Mouse (Mus musculus): ENCODE data around the gene Shisa8. TPM values are rescaled to one million over a fixed set of nuclear protein-coding genes. Genes with fewer than 3 reads are reported as not detected.

Shisa8 gene
- polyA plus RNA-seq, 1 experiment: 0.03 TPM

DNA sequence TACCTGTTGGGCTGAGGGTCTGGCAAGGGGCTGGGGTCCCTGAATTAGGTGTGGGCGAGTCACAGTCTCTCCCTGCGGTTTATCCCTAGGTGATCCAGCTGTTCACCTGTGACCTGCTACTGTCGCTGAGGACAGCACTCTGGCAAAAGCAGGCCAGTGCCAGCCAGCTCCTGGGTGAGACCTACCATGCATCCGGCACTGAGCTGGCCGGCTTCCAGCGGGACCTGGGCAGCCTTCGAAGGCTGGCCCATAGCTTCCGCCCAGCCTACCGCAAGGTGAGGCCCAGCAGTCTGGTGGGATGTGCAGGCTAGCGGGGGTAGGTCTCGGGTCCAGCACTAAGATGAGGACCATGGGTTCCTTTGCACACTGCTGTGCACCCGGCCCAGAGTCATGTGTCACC, 13.1 kb downstream of the Shisa8 start:
- Histone ChIP-seq H3K4me3 (replicated peaks) (no peak overlapping the region), H3K36me3 (ENCODE audit: control insufficient read depth) (peaks cover 100% of the 10 kb centered on the region)

DNA sequence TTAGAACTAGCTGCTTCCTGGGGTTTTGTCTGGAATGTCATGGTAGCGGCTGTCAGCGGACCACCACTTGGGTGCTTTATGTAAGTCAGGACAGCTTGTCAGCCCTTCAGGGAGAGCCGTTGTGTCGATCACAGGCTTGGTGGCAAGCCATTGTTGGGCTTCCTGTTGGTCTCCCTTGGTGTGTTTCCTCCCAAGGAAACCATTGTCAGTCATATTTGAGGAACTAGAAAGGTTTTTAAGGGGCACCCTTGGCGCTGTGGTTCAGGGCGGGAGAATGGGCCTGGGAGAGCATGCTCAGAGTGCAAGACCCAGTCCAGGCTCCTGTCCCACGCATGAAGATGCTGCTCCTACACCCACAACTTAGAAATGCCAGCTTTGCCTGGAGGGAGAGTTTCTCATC, 14.3 kb downstream of the Shisa8 start:
- TF ChIP-seq TAL1 (IDR thresholded peaks at IDR 0.05; ENCODE audit: low read length) (no peak), GATA1 (IDR thresholded peaks at IDR 0.05; ENCODE audit: low read length) (no peak)
- Histone ChIP-seq H3K9me3 (ENCODE audit: control insufficient read depth, low read length) (no peaks in the 10 kb centered on the region), H3K36me3 (ENCODE audit: control insufficient read depth) (peaks cover 100% of the 10 kb centered on the region), H3K4me1 (ENCODE audit: control insufficient read depth) (no peaks in the 10 kb centered on the region; the same call in 1 of the 2 replicates), H3K4me3 (replicated peaks) (no peak overlapping the region), H3K27me3 (ENCODE audit: control insufficient read depth) (no peaks in the 10 kb centered on the region)

More for the DNA sequence above, 13.1 kb downstream of the Shisa8 start:
- Histone ChIP-seq H3K4me1 (ENCODE audit: control insufficient read depth) (no peaks in the 10 kb centered on the region; the same call in 1 of the 2 replicates), H3K27me3 (ENCODE audit: control insufficient read depth) (no peaks in the 10 kb centered on the region), H3K9me3 (ENCODE audit: control insufficient read depth, low read length) (no peaks in the 10 kb centered on the region)
- TF ChIP-seq TAL1 (IDR thresholded peaks at IDR 0.05; ENCODE audit: low read length): no peak
- TF ChIP-seq GATA1 (IDR thresholded peaks at IDR 0.05; ENCODE audit: low read length): no peak

DNA sequence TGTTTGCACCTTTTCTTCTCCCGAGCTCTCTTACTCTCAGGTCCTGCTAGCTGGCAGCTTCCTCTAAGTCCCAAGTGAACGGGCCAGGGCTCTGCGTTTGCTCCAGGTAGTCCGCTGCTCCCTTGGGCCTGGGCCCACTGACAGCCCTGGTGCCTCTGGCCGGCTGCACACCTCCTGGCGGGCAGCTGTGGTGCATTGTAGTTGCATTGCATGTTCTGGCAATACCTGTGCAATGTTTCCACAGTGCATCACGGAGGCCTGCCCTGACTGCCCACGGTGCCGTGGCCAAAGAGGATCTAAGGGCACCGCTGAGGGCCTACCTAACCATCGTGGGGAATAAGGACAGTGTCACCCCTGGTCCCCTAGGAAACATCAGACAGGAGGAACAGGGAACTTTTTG, 14.7 kb downstream of the Shisa8 start:
- Histone ChIP-seq H3K36me3 (ENCODE audit: control insufficient read depth) (peaks cover 100% of the 10 kb centered on the region), H3K9me3 (ENCODE audit: control insufficient read depth, low read length) (no peaks in the 10 kb centered on the region), H3K4me1 (ENCODE audit: control insufficient read depth) (no peaks in the 10 kb centered on the region; the same call in 1 of the 2 replicates), H3K27me3 (ENCODE audit: control insufficient read depth) (no peaks in the 10 kb centered on the region), H3K4me3 (replicated peaks) (no peak overlapping the region)
- TF ChIP-seq TAL1 (IDR thresholded peaks at IDR 0.05; ENCODE audit: low read length): no peak
- no peak for TF ChIP-seq GATA1 (IDR thresholded peaks at IDR 0.05; ENCODE audit: low read length)

DNA sequence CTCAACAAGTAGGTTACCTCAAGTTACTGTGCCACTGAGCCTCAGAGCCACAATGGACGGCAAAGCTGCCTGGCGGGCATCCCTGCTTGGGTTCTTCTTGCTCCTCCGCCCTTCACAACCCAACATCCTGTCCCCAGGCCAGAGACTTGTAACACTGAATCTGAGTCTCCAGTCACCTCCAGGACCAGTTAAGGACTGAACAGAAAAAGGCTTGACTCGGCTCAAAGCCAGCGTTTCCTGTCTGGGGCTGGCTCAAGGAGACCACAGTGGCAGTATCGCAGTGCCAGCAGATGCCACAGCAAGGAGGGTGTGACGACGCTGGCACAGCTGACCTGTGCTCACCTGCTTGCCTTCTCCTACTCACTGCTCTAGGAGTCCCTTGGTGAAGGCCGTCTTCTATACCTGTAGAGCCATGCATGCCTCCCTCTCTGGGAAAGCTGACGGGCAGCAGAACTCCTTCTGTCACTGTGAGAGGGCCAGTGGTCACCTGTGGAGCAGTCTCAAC, 15.3 kb downstream of the Shisa8 start:
- Histone ChIP-seq H3K9me3 (ENCODE audit: control insufficient read depth, low read length) (no peaks in the 10 kb centered on the region), H3K27me3 (ENCODE audit: control insufficient read depth) (no peaks in the 10 kb centered on the region), H3K36me3 (ENCODE audit: control insufficient read depth) (peaks cover 100% of the 10 kb centered on the region), H3K4me3 (replicated peaks) (no peak overlapping the region), H3K4me1 (ENCODE audit: control insufficient read depth) (no peaks in the 10 kb centered on the region; the same call in none of the 2 replicates)
- TF ChIP-seq TAL1 (IDR thresholded peaks at IDR 0.05; ENCODE audit: low read length): no peak
- no peak for TF ChIP-seq GATA1 (IDR thresholded peaks at IDR 0.05; ENCODE audit: low read length)

DNA sequence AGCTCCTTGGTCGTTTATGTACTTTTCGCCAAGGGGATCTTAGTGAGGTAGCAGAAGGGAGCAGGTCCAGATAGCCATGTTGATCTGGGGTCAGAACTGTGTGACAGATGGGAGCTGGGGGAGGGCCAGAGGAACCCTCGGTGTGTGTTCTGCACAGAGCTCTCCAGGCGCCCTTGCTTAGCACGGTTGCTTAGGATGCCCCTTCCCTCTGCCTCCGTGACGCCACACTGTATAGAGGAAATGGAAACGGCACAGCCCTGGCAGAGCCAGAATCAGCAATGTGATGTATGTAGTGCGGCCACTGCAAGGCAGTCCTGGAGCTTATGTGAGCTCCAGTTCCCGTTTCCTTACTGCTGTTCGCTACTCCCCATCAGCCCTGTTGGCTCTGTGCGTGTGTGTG, 16.3 kb downstream of the Shisa8 start:
- peaks cover 100% of the 10 kb centered on the region for H3K36me3 ChIP-seq (ENCODE audit: control insufficient read depth)
- H3K4me3 ChIP-seq (replicated peaks): no peak overlapping the region
- no peaks in the 10 kb centered on the region for H3K9me3 ChIP-seq (ENCODE audit: control insufficient read depth, low read length)
- no peak for TF ChIP-seq TAL1 (IDR thresholded peaks at IDR 0.05; ENCODE audit: low read length)
- no peak for TF ChIP-seq GATA1 (IDR thresholded peaks at IDR 0.05; ENCODE audit: low read length)
- H3K4me1 ChIP-seq (ENCODE audit: control insufficient read depth): no peaks in the 10 kb centered on the region; the same call in none of the 2 replicates
- H3K27me3 ChIP-seq (ENCODE audit: control insufficient read depth): no peaks in the 10 kb centered on the region

DNA sequence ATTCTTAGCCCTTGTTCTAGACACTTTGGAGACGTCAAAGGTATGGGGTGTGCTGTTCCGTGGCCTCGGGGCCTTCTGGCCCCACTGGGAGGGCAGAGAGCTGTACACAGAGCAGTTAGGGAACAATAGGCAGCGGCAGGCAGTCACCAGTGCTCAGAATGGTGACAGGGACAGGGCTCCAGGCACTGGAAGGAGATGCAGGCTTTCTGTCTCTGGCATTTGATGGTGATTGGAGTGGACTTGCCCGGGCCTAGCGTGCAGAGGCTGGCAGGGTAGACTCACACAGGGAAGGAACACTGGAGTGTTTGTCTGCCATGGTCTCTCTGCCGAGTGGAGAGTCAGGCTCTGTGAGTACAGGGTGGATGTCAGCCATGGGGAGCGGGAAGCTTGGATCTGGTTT, 20.0 kb downstream of the Shisa8 start:
- peaks cover 100% of the 10 kb centered on the region for H3K36me3 ChIP-seq (ENCODE audit: control insufficient read depth)
- TF ChIP-seq GATA1 (IDR thresholded peaks at IDR 0.05; ENCODE audit: low read length) (no peak), TAL1 (IDR thresholded peaks at IDR 0.05; ENCODE audit: low read length) (no peak)

DNA sequence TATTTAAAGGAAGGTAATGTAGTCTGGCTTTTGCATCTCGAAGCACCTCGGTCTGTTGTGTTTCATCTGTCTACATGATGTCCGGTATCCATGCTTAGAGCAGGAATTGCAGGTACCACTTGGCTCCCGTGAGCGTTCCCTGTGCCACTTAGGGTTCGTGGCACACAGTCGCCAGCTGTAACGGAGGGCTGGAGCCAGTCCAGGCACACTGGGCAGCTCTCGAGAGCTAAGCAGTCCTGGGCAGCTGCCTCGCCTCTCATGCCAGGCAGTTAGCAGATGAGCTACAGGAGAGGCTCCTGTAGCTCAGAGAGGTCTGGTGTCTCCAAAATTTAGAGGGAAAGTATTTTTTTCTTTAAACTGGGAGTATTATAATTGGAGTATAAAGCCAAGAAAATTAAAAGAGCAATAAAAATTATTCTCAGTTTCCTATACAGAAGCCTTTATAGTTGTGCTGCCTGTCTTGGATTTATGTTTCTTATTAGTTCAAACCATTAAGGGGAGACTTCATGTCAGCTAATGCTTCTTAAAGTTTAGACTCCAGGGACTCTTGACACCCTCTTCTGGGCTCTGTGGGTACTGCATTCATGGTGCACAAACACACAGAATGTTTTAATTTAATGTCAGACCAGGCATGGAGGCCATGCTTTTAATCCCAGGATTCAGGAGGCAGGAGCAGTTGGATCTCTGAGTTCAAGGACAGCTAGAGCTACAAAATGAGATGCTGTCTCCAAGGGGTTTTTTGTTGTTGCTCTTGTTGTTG, 24.0 kb downstream of the Shisa8 start:
- no peaks in the 10 kb centered on the region for H3K27me3 ChIP-seq (ENCODE audit: control insufficient read depth)
- H3K4me3 ChIP-seq (replicated peaks): no peak overlapping the region
- peaks cover 100% of the 10 kb centered on the region for H3K36me3 ChIP-seq (ENCODE audit: control insufficient read depth)
- peaks cover 50% of the 10 kb centered on the region for H3K4me1 ChIP-seq (ENCODE audit: control insufficient read depth)
- TF ChIP-seq TAL1 (IDR thresholded peaks at IDR 0.05; ENCODE audit: low read length) (no peak), GATA1 (IDR thresholded peaks at IDR 0.05; ENCODE audit: low read length) (no peak)
- H3K9me3 ChIP-seq (ENCODE audit: control insufficient read depth, low read length): peaks cover 5% of the 10 kb centered on the region

More for the DNA sequence above, 20.0 kb downstream of the Shisa8 start:
- no peaks in the 10 kb centered on the region for H3K9me3 ChIP-seq (ENCODE audit: control insufficient read depth, low read length)
- H3K27me3 ChIP-seq (ENCODE audit: control insufficient read depth): no peaks in the 10 kb centered on the region
- no peak overlapping the region for H3K4me3 ChIP-seq (replicated peaks)
- H3K4me1 ChIP-seq (ENCODE audit: control insufficient read depth): peaks cover 10% of the 10 kb centered on the region

DNA sequence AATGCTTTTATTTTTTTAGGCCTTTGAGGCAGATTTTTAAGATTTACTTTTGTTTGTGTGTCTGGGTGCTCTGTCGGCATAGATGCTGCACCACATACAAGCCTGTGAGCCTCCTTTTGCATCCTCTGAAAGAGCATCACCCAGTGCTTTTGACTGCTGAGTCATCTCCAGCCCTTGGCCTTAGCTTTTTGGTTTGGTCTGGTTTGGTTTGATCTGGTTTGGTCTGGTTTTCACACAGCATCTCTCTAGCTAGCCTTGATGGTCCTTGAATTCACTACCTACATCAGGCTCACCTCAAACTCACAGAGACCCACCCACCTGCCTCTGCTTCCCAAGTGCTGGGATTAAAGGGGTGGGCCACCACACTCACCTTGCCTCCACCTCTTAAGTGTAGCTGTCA, 24.7 kb downstream of the Shisa8 start:
- peaks cover 100% of the 10 kb centered on the region for H3K36me3 ChIP-seq (ENCODE audit: control insufficient read depth)
- peaks cover 57% of the 10 kb centered on the region for H3K4me1 ChIP-seq (ENCODE audit: control insufficient read depth)
- H3K27me3 ChIP-seq (ENCODE audit: control insufficient read depth): no peaks in the 10 kb centered on the region; the same call in 1 of the 2 replicates

DNA sequence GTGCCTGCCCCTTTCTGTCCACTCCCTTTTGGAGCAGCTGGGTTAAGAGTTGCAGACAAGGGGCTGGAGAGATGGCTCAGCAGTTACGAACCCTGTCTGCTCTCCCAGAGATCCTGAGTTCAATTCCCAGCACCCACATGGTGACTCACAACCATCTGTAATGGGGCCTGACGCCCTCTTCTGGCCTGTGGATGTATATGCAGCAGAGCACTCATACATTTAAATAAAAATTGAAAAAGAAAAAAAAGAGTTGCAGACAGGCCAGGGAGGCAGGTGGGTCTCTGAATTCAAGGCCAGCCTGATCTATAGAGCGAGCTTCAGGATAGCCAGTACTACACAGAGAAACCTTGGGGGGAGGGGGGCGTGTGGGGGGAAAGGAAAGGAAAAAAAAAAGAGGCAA, 25.2 kb downstream of the Shisa8 start:
- H3K4me3 ChIP-seq (replicated peaks): no peak overlapping the region
- no peaks in the 10 kb centered on the region; the same call in 1 of the 2 replicates for H3K27me3 ChIP-seq (ENCODE audit: control insufficient read depth)
- TF ChIP-seq TAL1 (IDR thresholded peaks at IDR 0.05; ENCODE audit: low read length) (no peak), GATA1 (IDR thresholded peaks at IDR 0.05; ENCODE audit: low read length) (no peak)
- H3K9me3 ChIP-seq (ENCODE audit: control insufficient read depth, low read length): peaks cover 16% of the 10 kb centered on the region
- peaks cover 59% of the 10 kb centered on the region for H3K4me1 ChIP-seq (ENCODE audit: control insufficient read depth)
- H3K36me3 ChIP-seq (ENCODE audit: control insufficient read depth): peaks cover 100% of the 10 kb centered on the region

More for the DNA sequence above, 24.7 kb downstream of the Shisa8 start:
- TF ChIP-seq TAL1 (IDR thresholded peaks at IDR 0.05; ENCODE audit: low read length) (no peak), GATA1 (IDR thresholded peaks at IDR 0.05; ENCODE audit: low read length) (no peak)
- peaks cover 11% of the 10 kb centered on the region for H3K9me3 ChIP-seq (ENCODE audit: control insufficient read depth, low read length)
- no peak overlapping the region for H3K4me3 ChIP-seq (replicated peaks)

Data from erythroblast, embryonic 14.5 days (primary cell).